Mouse (Mus musculus) splenic B cell, adult 2 months (primary cell): ENCODE measurements at regions not wholly inside any gene's neighbourhood (a gene's known extent, or its start where the extent isn't known, plus 50 kb on each side); places are given as distances from the start of the nearest gene placed in this dataset.

ENCODE experiments used
- DNase-seq: peaks from one replicate; pipeline ENCODE4 v3.0.0-alpha.2; 2011; ENCODE audit warnings: low read depth, low spot score
- H3K27me3 ChIP-seq: 2 replicates; pipeline ENCODE4 v1.6.1; 2012; ENCODE audit warnings: mild to moderate bottlenecking, low read length, moderate library complexity, mixed read lengths; ENCODE audit not compliant: control insufficient read depth, poor library complexity, insufficient read depth, severe bottlenecking
- H3K36me3 ChIP-seq: 2 replicates; pipeline ENCODE4 v1.6.1; 2012; ENCODE audit warnings: mild to moderate bottlenecking, low read length, moderate library complexity, mixed read lengths; ENCODE audit not compliant: control insufficient read depth, poor library complexity, insufficient read depth, severe bottlenecking

DNA sequence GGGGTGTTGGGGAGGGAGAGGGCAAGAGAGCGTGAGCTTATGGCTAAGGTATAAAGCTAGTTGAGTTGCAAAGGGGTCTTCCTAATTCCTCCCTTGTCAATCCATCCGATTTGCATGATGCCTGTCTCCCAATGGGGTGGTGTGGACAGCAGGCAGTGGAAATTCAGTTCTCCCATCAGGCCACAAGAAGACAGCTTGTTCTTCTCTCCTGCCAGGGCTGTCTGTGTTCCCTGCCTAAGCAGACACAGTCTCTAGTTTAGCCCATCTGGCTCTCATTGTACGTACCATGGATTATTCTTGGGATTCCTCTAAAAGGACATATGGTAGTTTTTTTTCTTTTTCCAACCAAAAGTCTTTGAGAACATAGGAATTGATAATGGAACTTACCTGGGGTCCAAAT, 168.4 kb upstream of the Gk2 start:
- Histone ChIP-seq H3K27me3 (no peaks in the 10 kb centered on the region), H3K36me3 (no peaks in the 10 kb centered on the region; the same call in 1 of the 2 replicates)
- DNase-seq = no peak

DNA sequence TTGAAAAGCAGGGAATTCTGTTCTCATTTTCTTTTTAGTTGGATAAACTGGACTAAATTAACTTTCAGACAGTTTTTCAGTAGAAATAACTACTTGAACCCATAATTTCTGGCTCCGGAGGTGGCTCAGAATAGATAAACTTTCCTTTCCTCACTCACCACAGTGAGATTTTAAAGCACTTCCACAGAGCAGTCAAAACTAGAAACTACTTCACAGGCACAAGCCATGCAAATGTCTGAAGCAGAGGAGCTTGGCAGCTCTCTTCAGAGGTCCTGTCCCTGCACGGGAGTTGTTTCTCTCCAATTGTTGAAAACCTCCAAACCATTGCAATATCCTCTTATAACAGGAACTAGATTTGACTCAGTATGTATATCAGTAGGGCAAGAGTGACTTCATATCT, 163.1 kb upstream of the Gk2 start:
- no peak for DNase-seq

DNA sequence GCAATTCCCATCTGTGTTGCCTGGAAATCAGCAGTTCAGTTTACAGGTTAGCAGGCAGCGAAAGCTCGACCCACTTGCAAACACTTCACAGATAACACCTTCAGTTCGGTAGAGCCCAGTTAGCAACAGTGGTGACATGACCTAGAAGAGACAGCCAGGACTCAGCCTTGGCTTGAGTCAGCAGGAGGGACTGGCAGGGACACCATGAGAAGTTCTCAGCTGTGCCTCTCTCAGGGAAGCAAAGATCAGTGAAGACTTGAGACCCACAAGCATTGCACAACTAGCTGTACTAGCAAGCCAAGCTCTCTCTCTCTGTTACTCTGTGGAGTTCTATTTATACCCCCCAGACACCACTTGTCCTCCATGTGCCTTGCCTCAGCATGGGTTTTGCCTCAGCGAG, 161.6 kb upstream of the Gk2 start:
- H3K27me3 ChIP-seq = no peaks in the 10 kb centered on the region
- DNase-seq = no peak
- no peaks in the 10 kb centered on the region for H3K36me3 ChIP-seq

More for the DNA sequence above, 163.1 kb upstream of the Gk2 start:
- H3K27me3 ChIP-seq = no peaks in the 10 kb centered on the region
- no peaks in the 10 kb centered on the region; the same call in 1 of the 2 replicates for H3K36me3 ChIP-seq

DNA sequence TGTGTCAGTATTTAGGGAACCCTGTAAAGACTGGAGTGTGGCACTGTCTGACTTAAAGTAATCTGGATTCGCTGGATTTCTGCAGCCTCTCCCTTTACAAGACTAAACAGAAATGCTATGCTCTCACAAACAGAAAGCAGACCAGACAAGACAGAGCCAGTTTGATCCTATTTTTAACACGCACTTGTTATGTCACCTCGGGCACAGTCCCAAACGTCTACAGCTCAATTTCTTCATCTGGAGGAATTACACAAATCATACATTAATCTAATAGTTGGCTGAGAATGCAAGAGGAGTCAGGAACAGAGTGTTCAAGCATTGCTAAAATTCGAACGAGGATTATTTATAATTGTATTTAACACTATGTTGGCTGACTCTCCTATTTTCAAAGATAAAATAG, 145.4 kb upstream of the Gk2 start:
- no peaks in the 10 kb centered on the region for H3K27me3 ChIP-seq
- no peak for DNase-seq
- no peaks in the 10 kb centered on the region for H3K36me3 ChIP-seq

DNA sequence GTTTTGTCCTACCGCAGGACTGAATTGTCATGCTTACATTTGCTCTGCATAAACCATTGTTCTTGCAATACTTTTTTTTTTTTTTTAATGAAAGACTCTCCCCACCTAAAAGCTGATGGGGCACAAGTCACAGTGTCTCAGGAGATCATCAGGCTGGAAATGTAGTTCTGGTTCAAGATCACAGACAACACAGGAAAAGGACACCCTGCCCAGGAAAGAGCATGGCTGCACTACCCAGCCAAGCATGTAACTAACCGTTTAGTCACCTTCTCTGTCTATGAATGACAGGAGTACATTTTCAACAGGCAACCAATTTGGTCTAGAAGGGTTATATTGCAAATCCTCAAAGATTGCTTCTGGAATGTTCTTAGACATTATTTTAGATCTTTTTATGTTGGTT, 144.6 kb upstream of the Gk2 start:
- peak; percentile 9 for DNase-seq
- no peaks in the 10 kb centered on the region for H3K36me3 ChIP-seq
- H3K27me3 ChIP-seq = no peaks in the 10 kb centered on the region

DNA sequence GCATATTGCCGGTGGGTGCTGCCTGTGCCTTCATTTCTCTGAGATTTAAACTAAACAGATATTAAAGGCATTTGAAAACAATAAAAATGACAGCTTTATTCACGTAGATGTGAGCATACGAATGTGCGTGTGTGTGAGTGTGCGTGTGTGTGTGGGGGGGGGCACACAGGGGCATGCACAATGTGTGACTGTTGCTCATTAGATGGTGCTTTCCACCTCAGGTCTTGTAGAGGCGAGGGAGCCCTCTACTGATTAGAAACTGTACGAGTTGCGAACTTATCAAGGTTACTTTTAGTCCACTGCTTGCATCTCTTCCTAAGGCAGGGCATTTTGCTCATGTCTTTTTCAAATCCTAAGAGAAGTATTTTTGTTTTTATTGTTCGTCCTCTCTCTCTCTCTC, 141.9 kb upstream of the Gk2 start:
- no peak for DNase-seq
- Histone ChIP-seq H3K36me3 (no peaks in the 10 kb centered on the region), H3K27me3 (no peaks in the 10 kb centered on the region)

DNA sequence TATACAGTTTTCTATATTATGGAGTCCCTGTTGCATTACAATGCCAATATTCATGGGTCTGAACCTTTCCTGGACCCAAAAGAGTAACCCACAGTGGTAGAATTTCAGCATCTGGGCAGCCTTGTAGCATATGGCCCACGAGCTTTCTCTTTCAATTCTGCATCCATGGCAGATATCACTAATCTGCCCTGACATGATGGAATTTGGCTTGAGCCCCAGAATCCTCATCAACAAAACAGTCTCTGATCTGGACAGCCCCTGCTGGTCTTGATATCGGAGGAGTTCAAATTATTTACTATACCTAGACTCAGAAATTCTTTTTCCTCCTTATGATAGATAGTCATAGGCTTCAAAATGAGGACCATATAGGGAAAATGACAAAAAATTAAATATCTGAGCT, 139.1 kb upstream of the Gk2 start:
- Histone ChIP-seq H3K27me3 (no peaks in the 10 kb centered on the region), H3K36me3 (no peaks in the 10 kb centered on the region)
- DNase-seq = no peak

DNA sequence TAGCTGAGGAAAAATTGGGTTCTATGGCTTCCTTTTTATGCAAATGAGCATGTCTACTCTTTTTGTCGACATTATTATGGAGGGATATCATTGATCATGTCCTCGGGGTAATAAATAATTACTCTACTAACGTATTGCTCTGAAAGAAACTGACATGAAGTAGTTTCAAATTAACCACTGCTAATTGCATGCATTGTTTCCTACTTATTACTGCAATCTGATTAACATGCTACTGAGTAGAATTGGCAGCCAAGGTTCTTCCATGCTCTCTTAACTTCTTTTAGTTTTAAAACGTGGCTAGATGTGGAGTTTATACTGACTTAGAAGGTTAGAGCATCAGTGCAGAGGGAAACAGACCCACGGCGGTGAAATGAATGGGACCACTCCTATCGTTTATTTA, 137.3 kb upstream of the Gk2 start:
- DNase-seq = no peak
- no peaks in the 10 kb centered on the region for H3K36me3 ChIP-seq
- H3K27me3 ChIP-seq = no peaks in the 10 kb centered on the region

DNA sequence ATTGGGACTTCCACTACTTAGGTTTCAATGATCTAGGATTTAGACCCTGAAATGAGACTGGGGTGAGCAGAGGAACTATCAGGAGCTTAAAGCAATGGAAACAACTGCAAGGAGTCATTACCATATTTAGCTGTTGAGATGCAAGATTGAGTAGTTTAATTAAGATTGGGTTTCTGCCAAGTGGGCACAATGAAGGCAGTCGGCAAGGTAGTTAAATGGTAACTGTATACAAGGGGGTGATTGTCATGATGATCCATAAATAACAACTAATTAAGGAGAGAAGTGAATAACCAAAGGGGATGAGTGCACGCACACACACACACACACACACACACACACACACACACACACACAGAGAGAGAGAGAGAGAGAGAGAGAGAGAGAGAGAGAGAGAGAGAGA, 125.7 kb upstream of the Gk2 start:
- DNase-seq = no peak
- Histone ChIP-seq H3K36me3 (no peaks in the 10 kb centered on the region), H3K27me3 (no peaks in the 10 kb centered on the region)

DNA sequence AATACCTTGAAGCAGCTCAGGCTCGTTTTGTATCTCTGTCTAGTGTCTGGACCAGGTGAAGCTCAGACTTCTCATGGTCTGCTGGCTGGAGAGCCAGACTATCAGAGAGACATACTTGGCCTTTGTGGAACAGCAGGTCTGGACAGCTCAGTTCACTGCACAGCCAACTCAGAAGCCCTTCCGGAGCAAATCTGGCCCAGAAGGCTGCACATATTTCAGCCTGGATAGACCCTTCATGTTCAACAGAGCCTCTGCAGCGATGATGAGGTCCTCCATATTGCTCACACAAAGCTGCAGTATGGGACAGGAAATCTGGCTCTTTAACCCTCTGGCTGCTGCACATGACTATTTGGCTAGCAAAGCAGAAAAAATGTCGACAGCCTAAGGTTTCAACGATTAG, 108.7 kb upstream of the Gk2 start:
- DNase-seq = no peak
- no peaks in the 10 kb centered on the region for H3K36me3 ChIP-seq
- no peaks in the 10 kb centered on the region; the same call in 1 of the 2 replicates for H3K27me3 ChIP-seq

DNA sequence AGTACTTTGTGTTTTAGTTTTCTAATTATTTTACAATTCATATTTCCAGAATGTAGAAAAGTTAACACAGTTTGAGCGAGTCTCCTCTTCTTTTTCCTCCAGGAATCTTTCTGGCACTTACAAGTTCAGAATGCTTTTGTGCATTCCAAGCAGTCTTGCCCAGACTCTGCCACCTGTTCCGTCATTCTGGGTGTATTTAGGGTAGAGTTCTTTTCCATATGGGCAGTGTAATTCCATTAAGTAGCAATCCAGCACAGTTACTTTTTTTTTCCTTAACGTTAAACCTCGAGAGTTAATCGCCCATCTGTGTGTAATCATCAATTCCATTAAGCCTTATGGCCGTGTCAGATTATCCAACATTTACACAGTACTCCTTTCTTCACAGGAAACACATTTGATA, 106.9 kb upstream of the Gk2 start:
- H3K27me3 ChIP-seq = no peaks in the 10 kb centered on the region; the same call in 1 of the 2 replicates
- no peaks in the 10 kb centered on the region for H3K36me3 ChIP-seq
- DNase-seq = no peak

DNA sequence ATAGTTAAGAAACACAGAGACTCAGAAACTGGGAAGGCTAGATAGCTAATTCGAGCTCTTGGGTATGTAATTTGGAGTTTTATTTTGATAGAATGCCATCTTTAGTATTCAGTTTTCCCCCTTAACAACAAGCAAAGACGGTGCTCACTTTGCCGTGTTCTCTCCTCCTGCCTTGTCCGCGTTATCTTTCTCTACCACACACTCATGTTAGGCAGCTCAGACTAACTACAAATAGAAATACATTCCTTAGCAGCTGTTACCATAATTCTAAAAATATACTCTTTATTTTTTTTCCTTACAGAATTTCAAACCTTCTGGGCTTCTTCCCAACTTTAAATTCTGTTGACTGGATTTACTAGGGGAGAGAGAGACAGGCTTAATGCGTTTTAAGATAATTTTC, 97.5 kb upstream of the Gk2 start:
- H3K27me3 ChIP-seq = no peaks in the 10 kb centered on the region
- no peak for DNase-seq

DNA sequence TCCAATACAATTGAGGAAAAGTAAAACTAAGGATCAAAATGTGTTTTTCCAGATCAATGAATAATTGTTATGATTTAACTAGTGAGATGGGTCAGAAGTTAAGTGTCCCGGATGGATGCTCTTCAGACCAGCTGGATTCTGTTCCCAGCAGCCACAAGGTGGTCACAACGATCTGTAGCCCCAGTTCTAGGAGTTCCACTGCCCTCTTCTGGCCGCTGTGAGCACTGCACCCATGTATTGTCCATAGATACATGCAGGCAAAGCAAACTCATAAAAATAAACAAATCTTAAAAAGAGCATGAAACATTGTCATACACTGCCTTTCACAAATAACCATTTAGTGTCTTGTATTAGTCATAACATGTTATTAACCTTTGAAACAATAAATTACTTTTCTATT, 96.3 kb upstream of the Gk2 start:
- Histone ChIP-seq H3K27me3 (no peaks in the 10 kb centered on the region), H3K36me3 (no peaks in the 10 kb centered on the region)
- DNase-seq = peak; percentile 51

More for the DNA sequence above, 97.5 kb upstream of the Gk2 start:
- H3K36me3 ChIP-seq = no peaks in the 10 kb centered on the region

DNA sequence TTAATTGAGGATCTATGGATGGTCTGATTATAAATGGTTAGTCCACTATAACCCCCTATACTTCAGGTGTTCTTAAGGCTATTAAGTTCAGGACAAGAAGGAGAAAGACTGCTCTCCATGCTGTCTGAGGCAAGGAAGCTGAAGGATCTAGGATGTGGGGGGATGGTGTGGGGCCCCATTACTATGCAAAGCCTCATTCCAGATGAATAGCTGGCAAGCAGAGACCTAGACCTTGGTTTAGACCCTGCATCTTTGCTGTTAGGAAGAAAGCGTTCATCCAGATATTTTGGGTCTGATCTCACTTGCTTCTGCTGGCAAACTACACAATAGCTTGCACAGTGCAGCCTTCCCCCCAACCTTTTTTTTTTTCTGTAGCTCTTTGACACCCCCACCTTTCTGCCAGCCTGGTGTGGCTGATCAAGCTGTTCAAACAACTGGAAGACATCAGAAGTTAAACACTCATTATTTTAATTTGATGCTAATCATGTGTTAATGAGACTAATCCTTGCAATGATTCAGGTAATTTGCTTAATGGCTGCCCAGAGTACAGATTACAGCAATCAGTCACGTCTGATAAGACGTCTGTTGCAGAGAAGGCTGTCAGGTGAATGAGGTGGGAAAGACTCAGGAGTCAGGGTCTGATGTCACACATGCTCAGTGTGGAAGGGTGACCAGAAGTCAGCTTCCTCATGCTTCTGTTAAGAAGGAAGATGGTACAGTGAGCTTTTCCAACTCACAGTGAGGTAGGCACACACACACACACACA, 80.9 kb upstream of the Gk2 start:
- H3K27me3 ChIP-seq = no peaks in the 10 kb centered on the region
- H3K36me3 ChIP-seq = no peaks in the 10 kb centered on the region
- no peak for DNase-seq

DNA sequence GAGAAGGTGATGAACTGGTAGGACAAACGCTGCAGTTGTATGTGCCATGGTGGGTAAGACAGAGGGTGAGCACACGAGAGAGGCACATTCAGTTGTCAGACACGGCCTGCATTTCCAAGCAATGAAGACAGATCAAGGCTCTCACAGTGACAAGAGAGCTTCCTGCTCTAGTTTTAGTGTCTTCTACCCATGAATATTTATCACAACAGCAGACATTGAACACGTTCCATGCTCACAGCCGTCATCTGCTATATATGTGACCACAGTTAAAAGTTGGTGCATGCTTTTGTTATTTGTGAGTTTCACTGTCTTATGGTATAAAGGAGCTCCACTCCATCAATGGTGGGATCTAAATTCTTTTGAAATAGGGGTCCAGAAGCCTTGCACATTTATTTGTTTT, 76.9 kb upstream of the Gk2 start:
- DNase-seq = no peak
- Histone ChIP-seq H3K27me3 (peaks cover 2% of the 10 kb centered on the region; the same call in 1 of the 2 replicates), H3K36me3 (no peaks in the 10 kb centered on the region)

DNA sequence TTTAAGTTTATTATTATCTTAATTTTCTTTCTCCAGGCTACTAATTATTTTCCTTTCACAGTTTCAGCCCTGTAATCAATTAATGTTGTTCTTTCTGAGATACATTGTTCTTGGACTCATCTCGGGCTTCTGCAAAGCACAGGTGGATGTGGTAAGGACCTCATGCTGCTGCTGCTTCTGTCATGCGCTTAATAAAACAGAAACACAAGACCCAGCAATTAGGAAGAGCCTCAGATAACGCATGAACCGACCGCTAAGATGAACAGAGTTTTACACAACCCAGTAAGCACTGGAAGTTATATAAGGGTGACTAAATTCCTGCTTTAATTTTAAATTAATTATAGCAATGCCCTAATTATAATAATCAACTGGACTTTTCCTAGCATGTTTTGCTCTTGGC, 70.7 kb upstream of the Gk2 start:
- H3K36me3 ChIP-seq = no peaks in the 10 kb centered on the region
- no peak for DNase-seq
- peaks cover 2% of the 10 kb centered on the region; the same call in 1 of the 2 replicates for H3K27me3 ChIP-seq
